Mouse (Mus musculus): ENCODE results near the gene Anapc13. TPM values are rescaled to one million over a fixed set of nuclear protein-coding genes. Genes with fewer than 3 reads are reported as not detected.
A peak's percentile ranks its signal among the peaks of the same experiment; 100 is the strongest.

The Anapc13 gene
- total RNA-seq (2021): 100 to 1,000 TPM; 386 to 423 TPM
- 31.7 and 41.1 TPM in 2 replicates for polyA plus RNA-seq (2012; rRNA removed)
- long read RNA-seq, transcript Anapc13-204 (3 exons, 589 nt): major isoform, 144 of 150 reads
- long read RNA-seq, partial matches to known transcripts: 0 of 150 reads
- long read RNA-seq, other reads (novel, unspliced or antisense): 0 of 150 reads

DNA sequence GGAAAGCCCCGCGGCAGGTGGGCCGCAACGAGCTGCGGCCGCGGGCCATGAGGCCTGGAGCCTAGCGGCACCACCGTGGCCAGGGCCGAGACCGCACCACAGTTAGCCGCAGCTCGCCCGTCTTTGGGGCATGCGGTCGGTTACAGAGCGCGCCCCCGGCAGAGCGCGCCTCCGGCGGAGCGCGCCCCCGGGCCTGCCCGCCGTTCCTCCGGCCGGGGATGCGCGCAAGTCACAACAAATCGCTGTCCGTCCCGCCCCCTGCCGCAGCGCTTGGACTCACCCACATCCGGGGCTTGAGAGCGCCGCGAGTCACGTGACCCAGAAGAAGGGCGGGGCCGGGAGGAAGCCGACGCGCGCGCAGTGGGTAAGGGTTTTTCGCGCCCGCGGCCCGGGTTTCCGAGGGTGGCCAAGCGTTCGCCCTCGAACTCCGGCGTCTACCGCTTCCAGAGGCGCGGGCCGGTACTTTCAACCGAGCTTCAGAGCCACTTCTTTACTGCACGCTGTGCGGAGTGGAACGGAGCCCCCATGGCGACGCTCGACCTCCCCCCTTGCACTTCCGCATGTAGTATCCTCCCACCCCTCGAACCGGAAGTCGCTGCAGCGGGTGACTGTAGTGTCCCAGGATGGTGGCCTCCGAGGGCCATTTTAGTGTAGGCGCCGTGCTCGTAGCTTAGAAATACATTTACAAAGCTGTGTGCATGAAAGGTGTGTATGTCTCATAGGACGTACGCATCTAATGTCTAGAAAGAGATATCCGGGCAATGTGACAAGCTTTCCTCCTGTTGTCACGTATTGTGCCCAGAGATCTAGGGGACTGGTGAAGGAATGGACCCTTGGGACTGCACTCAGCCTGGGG lies at the start of gene Anapc13, which contains the start of gene Cep63:
Anapc13 (plus strand) TSS at position 314 of the 856 bp plus-strand sequence.
Cep63 (minus strand) TSS at position 552 of the 856 bp plus-strand sequence.
- DNase-seq: peak; percentile 98

DNA sequence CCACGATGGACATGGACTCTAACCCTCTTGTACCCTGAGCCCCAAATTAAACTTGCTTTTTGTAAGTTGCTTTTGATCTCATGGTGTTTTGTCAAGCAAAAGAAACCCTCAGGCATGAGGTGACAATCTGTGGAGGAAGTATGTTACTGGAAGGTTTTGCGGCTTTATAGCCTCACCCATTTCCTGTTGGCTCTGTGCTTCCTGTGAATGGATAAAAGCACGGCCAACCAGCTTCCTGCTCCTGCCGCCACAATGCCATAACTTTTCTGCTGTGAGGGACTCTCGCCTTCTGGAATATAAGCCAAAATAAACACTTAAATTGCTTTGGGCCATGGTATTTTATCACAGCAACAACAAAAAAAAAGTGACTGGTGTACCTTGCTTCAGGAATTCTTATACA lies 48.6 kb upstream of the Anapc13 start:
- peak; percentile 5 for DNase-seq

DNA sequence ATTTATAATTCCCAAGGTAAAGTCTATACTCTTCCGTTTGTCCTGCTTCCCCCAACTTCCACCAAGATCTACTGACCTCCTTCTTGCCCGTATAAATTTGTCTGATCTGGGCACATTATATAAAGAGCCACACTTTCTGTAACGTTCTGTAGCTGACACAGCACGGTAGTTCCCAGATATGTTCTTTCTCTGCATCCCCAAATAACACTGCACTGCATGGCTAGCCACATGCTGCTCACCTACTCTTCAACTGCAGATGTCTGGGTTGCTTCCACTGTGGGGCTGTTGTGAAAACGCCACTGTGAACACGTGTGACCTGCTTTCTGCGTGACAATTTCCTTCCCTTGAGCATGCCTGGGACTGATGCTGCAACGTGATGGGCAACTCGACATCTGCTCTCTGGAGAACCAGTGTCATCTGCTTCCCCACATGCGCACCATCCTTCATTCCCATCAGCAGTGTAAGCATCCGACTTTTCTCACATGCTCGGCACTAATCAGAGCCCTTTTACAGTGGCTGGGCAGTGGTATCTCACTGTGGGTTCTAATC lies 44.1 kb upstream of the Anapc13 start:
- no peak for DNase-seq

DNA sequence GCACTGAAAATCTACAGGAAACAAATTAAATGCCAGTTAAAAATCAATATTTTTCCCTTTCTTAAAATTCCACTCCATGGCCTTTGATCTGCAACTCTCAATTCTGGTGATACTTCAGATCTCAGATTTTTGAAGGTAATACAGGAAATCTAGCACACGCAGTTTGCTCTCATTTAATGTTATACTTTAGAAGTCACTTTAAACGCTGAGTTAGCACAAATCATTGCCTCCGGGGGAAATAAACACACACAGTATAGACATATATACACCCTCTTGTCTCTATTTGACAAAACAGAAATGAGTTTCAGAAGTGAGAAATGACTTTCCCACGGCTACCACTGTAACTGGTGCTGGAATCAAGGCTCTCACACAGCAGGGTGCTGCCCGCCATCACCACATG lies 38.7 kb upstream of the Anapc13 start:
- DNase-seq: no peak

DNA sequence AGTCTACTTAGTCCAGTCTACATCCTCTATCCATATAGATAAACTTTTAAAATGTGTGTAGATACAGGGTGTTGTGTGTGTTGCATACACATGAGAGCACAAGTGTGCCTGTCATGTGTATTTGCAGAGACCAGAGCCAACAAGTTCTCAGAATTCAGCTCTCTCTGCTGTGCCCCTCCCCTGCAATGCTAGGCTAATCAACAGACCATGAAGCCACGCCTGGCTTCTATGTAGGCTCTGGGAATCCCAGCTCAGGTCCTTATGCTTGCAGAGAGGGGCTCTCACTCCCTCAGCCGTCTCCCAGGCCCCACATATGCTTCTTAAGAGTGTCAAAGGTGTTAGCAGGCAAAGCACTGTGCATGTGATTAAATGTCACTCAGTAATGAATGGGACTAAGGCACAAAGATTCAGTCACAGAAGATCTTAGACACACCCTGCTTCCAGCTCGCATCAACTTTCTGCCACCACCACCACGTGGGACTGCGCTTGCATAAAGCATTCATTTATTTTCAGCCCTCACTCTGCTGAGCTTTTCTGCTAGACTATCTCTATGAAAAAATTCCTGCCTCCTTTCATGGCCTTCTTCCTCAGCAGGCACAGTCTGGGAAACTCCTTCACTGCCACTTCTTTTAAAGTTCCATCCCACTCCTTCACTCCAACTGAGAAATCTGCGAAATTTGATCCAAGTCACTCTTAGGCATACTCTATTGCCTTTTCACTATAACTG lies 31.3 kb upstream of the Anapc13 start:
- no peak for DNase-seq

DNA sequence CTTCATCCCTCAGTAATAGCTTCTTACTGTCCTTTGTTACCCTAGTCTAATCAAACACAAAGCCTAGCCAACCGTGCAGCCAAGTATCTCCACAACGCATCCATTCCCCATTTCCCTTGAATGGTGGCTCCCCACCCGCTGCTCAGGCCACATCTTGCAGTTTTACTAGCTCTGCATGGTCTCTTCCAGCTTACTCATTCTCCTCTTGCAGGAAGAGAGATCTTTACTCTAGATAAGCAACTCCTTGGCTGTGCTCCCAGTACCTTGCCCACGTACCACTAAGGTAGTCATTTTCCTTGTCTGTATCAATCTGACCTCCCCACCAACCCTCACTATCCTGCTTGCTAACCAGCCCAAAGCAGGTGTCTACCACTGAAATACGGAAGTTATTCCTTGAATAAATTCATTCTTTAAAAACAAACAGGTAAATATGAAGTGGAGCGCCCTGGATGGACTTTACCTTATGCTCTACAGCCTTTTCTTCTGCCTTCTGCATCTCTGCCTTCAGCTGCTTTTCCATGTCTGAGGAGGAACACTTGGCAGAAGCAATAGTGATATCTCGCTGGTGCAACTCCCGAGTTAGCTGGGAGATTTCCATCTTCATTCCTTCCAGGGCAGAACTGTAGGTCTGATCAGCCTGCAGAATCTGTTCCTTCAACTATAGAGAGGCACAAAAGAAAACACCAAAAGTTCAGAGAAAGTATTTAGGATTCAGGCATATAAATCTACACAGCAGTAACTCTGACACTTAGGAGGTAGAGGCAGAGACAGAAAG lies 30.2 kb upstream of the Anapc13 start:
- DNase-seq: no peak

DNA sequence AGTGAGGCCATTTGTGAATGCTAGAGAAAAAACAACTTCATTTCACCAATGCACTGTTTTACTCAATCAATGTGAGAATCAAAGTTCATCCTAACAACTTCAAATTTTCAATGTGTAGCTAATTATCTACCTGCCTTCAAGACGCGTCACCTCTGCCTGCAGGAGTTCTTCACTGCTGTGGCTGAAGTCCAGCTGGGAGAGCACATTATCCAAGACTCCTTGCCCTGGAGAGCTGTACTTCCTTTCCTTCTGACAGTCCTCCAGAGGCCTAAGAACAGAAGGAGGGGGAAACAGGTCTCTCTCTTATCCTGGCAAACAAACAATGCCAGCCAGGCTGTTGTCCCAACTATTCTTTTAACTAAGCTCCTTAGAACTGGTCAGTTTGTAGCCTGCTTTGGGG lies 24.9 kb upstream of the Anapc13 start:
- DNase-seq: no peak

DNA sequence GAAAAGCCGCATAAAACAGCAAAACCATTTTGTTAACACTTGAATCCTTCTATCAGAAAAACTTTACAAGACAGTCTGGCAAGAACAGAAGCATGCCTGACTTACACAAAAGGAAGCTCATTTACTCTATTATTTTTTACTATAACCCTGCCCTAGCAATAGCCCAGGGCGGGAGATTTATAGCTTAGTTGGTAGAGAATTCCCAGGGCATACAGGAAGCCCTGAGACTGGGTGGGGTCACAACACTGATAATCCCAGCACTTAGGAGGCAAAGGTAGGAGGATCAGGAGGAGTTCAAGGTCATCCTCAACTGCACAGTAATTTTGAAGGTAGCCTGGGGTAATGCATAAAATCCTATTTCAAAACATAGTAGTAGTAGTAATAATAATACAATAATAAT lies 24.4 kb upstream of the Anapc13 start:
- no peak for DNase-seq

DNA sequence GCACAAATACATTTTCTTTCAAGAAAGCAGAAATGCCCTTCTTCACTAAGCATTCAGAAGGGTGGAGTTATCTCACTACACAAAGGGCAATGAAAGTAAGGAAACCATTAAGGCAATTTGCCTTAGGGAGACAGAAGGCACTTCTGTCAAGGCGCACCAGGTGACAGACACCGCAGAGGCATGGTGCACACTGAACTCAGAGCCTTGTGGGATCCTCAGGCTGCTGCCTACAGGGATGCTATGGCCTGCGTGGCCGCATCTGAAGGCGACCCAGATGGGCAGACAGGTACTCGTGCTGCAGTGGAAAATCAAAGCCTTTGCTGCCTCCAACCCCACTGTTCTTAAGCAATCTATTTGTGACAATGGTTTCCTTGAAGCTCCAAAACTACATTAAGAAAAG lies 20.9 kb upstream of the Anapc13 start:
- DNase-seq: no peak

DNA sequence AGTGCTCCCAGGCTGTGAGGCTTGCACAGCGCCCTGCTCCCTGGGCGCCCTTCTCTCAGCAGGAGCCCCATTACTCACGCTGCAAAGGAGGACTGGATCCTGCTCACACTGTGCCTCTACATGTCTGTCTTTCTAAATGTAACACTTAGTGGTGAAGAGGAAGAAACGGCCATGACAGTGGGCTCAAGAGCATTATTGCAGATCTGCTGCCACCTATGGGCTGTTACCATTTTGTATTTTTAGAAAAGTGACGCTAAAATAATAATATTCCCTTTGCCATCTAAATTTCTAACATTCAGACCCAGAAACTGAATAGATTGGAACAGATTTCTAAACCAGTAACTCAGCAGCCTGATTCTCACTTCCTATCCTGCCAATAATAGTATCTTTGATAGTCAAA lies 18.6 kb upstream of the Anapc13 start:
- DNase-seq: no peak

DNA sequence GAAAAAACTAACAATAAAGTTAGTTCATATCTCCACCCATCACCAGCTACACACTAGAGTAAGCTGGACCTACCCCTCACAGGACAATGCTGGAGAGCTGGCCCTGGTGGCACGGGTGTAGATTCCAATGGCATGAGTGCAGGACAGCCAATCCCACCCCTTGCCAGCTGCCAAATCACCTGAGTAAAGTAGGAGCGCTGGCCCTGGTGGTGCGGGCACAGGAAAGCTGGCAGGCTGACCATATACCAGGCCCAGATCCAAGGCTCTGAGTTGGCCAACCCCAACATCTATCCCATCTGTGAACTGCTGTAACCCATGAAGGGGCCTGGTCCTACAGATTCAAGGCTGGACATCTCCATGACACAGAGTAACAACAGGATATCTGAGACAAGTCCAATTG lies 16.9 kb upstream of the Anapc13 start:
- no peak for DNase-seq

DNA sequence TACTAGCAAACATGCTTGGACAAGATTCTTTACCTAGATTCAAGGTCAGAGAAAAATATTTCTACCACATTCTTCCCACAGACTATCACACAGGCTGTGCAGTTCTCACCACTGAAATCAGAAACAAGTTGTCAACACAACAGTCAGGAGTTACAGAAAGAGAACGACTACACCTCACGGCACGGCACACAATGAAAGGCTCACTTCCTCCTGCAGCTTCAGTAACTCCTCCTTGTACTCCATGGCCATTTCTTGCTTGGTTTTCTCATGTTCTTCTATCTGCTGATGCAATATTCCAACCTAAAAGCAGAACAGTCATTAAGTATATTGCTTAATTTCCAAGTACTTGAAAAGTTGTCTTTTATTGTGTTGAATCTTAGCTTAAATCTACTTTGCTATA lies 11.0 kb upstream of the Anapc13 start:
- DNase-seq: no peak

DNA sequence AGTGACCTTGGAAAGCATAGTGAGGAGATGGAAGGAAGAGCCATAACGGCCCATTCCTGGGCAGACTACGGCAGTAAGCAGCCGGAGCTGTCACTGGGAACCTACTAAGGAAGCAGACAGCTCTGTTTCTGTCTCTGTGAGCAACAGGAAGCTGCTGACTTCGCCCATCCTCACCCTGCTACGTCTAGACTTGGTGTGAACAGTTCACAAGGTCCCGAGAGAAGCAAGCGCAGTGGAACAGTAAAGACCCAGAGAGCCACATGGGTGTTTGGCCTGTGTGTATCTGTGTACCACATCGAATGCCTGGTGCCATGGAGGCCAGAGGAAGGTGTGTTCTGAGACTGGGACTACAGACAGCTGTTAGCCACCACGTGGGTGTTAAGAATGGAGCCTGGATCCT lies 9.8 kb upstream of the Anapc13 start:
- DNase-seq: no peak

DNA sequence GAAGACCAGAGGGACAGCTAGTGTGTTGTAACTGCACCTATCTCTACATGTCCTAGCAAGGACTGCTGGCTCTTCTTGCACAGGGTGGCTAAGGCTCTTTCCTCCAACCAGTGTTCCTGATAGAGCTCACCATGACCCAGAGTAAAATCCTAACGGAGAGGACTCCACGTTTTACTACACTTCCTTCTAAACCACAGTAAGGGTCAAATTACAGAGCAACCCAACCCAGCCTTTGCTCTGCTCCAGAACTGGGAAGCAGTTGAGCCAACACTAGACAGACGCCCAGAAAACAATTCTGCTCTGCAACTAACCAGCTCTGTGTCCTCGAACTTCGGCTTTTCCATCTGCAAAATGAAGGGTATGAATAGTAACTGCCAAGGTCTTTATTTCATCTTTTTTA lies 4.7 kb upstream of the Anapc13 start:
- no peak for DNase-seq

DNA sequence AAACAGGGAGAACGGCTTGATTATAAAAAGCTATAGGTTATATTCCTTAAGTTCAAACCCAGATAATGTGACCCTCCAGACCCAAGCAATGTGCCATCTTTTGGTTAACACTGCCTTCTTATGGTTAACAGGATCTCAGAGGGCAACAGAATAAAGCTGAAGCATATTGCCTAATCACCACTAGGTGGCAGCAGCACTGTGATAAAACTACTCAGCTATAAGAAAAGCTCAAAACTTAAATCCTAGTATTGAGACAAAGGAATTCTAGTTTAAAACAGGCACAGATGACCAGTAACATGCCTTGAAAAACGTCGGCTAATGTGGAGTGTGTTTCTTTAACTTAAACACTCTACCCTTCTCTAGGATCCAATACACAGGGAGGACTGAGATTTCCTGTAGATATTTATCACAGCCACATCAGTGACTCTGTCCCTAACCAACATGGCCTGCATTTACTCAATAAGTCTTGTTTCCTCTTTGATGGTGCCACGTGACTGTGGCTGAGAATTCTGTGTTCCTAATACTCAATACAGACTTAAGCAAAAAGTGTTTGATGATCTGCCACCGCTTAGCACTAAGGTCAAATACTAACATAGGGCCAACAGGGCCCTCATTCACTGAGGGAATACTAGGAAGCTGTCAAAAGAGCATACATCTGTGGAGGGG lies 3.8 kb upstream of the Anapc13 start:
- no peak for DNase-seq

DNA sequence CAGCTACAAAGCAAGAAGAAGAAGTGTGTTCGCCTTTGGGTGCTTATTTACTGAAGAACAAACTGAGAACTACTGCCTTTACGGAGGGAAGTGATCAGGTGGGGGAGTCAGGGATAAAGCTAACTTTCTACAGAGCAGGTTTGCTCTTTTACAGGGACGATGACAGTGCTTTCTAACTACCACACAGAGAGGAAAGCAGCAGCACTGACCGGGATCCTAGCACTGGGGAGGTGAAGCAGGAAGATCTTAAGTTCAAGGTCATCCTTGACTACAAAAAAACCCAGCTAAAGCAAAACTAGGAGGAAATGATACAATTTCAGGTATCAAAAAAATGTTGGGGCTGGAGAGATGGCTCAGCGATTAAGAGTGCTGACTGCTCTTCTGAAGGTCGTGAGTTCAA lies 3.2 kb upstream of the Anapc13 start:
- DNase-seq: no peak

DNA sequence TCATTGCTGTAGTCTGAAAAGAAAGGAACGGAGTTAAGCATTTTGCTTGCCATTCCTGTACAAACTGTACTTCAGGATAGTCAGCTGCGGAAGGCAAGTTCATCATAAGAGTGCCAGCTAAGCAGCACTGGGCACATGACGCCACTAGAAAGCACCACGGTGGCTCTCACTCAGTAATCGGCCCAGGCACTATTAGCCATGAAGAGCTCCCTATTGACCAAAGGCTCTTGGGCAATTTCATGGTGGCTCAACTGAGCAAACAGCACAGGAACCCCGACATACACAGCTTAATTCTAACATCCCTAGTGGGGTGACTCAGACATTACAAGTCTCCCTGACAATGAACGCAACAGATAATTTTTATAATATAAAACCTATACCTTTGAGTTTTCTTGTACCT lies 2.5 kb upstream of the Anapc13 start:
- no peak for DNase-seq

DNA sequence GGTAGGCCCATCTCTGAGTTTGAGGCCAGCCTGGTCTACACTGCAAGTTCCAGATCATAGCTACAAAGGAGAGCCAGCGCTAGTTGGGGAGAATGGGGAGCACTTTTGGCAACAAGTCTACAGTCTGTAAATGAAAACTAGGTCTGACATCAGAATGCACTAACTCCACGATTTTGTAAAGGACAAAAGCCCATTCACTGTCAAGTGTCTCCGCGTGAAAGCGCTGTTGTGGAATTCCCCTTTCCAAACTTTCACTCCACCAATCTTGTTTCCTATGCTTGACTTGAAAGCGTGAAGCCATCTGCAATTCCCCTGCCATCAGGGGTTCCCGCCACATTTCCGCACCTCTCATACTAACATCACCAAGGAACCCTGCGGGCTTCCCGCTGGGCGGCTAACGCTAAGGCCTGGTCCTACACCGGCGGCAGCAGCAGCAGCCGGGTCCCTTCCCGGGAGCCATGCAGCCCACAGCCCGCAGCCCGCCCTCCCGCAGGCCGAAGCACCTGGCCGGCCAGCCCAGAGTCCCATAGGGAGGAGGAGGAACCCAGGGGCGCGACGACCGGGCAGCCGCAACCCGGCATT lies 604 bp upstream of the Anapc13 start:
- no peak for DNase-seq

DNA sequence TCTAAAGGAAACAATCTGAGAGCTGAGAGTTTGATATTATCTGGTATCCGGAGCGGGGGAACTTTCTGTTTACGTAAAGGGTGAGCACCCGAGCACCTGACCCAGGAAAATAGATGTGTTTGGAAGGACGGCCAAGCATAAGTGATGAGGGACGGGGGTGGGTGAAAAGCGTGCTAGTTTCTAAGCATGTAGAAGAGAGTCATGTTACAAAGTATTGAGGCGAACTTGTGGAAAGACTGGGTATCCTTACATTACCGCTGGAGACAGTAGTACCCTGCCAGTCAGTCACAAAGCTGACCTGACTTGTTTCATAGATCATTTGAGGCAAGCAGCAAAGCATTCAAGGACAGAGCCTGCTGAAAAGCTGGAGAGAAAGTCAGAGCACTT lies 736 bp downstream of the Anapc13 start:
- DNase-seq: peak; percentile 38

DNA sequence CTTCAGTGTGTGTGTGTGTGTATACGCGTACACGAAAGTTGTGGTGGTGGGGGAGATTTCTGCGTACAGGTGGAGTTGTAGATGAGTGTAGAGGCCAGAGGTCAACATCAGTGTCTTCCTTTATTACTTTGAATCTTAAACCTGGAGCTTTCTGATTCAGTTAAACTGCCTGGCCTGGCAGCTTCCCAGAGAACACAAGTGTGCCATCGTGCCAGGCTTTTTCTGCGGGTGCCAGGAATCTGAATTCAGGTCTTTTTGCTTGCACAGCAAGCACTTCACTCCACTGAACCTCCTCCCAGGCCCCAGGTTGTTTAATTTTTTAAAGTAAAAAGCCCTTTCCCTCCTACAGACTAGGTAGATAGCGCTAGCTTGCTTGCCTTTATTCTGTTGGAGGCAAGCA lies 1.3 kb downstream of the Anapc13 start:
- no peak for DNase-seq

DNA sequence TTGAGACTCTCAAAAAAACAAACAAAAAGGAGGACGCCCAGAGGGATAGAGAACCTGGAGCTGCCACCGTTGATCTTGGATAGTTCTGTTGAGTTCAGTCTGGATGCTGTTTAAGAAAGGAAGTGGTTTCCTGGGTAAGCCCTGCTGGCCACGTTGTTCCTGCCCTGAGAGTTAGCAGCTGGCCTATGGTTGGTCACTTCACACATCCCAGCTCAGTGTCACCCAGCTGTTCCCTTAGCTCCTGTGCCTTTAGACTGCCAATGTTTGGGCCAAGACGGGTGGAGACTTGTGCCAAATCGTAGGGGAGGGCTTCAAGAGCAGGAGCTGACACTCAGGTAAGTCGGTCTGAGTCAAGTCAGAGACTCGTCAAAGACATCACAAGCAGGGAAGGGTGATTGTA lies 3.0 kb downstream of the Anapc13 start:
- no peak for DNase-seq

All from adrenal gland, adult 2 months (tissue).